Mouse (Mus musculus) forebrain, embryonic 16.5 days (tissue): ENCODE measurements around the gene Tlr7. TPM values are rescaled to one million over a fixed set of nuclear protein-coding genes. Genes with fewer than 3 reads are reported as not detected.

Experiments
- polyA plus RNA-seq: library from polyadenylated mRNA; unstranded; fragments of >200 nt; fragmentation: Nextera tagmentation; extraction: Ambion mirVana; gene quantifications from 2 replicates; pipeline ENCODE4 v1.2.1, GENCODE M21; 2015

Gene Tlr7
- polyA plus RNA-seq, 1 experiment from 2014 or later = 0.13 TPM

Other genes starting within 250 kb of the Tlr7 start
- 6,382 and 7,459 TPM in 2 replicates for gene Tmsb4x, start 121.2 kb downstream of the Tlr7 start, polyA plus RNA-seq
- 0.10 TPM in 1 of 2 replicates, not detected in the other for gene Tlr8, start 66.2 kb downstream of the Tlr7 start, polyA plus RNA-seq
- 10.6 and 12.9 TPM in 2 replicates for gene Prps2, start 52.2 kb upstream of the Tlr7 start, polyA plus RNA-seq